Mouse (Mus musculus) lung, embryonic 14.5 days (tissue): ENCODE results near the gene Pla2g7. TPM values are rescaled to one million over a fixed set of nuclear protein-coding genes. Genes with fewer than 3 reads are reported as not detected.
"Not testable (repeated sequence)": the region's sequence is repeated elsewhere in the genome, so short reads cannot be mapped to it uniquely, and the experiment has no call there.

ENCODE experiments used
- ATAC-seq: fragments of 200-750 bp; cut with Nextera tagmentation; 2 replicates; pipeline ENCODE4 v1.8.0; 2017; ENCODE audit warnings: mild to moderate bottlenecking, moderate TSS enrichment, moderate library complexity; ENCODE audit not compliant: insufficient read depth
- DNase-seq: peaks from one replicate; pipeline ENCODE4 v3.0.0-alpha.2; 2015
- H3K27ac ChIP-seq: fragments of 300-500 bp; sonication (generic); 2 replicates; pipeline ENCODE4 v1.5.1; 2014; ENCODE audit warnings: low read depth, mild to moderate bottlenecking, moderate library complexity
- H3K27me3 ChIP-seq: fragments of 300-500 bp; sonication (generic); 2 replicates; pipeline ENCODE4 v1.6.1; 2014; ENCODE audit warnings: low read length, control low read depth; ENCODE audit not compliant: insufficient read depth
- H3K36me3 ChIP-seq: fragments of 300-500 bp; sonication (generic); 2 replicates; pipeline ENCODE4 v1.6.1; 2014; ENCODE audit warnings: control low read depth; ENCODE audit not compliant: insufficient read depth
- H3K4me1 ChIP-seq: fragments of 300-500 bp; sonication (generic); 2 replicates; pipeline ENCODE4 v1.6.1; 2014; ENCODE audit warnings: antibody characterized with exemption, control low read depth; ENCODE audit not compliant: insufficient read depth
- H3K4me2 ChIP-seq: fragments of 300-500 bp; sonication (generic); 2 replicates; pipeline ENCODE4 v1.6.1; 2014; ENCODE audit warnings: mild to moderate bottlenecking
- H3K4me3 ChIP-seq: fragments of 300-500 bp; sonication (generic); 2 replicates; pipeline ENCODE4 v1.5.1; 2014; ENCODE audit warnings: low read depth, low read length
- H3K9ac ChIP-seq: fragments of 300-500 bp; sonication (generic); 2 replicates; pipeline ENCODE4 v1.6.1; 2014
- H3K9me3 ChIP-seq: fragments of 300-500 bp; sonication (generic); 2 replicates; pipeline ENCODE4 v1.6.1; 2016; ENCODE audit warnings: low read depth, low read length, control low read depth
- CTCF ChIP-seq: IDR thresholded peaks from 2 replicates; pipeline ENCODE4 v1.5.1; 2016; ENCODE audit warnings: antibody characterized with exemption, low read depth
- WGBS: fragments of 180-500 bp; shearing (Covaris S2); extraction: QIAGEN DNeasy Blood & Tissue Kit; methylation state at CpG from one replicate; pipeline ENCODE4 v1.1.7; 2014; 5-methylcytosine and 5-hydroxymethylcytosine counted together
- polyA plus RNA-seq: library from polyadenylated mRNA; unstranded; fragments of >200 nt; fragmentation: Nextera tagmentation; extraction: Ambion mirVana; gene quantifications from 2 replicates; pipeline ENCODE4 v1.2.1, GENCODE M21; 2014

The Pla2g7 gene
- 13.9 and 14.9 TPM in 2 replicates for polyA plus RNA-seq

DNA sequence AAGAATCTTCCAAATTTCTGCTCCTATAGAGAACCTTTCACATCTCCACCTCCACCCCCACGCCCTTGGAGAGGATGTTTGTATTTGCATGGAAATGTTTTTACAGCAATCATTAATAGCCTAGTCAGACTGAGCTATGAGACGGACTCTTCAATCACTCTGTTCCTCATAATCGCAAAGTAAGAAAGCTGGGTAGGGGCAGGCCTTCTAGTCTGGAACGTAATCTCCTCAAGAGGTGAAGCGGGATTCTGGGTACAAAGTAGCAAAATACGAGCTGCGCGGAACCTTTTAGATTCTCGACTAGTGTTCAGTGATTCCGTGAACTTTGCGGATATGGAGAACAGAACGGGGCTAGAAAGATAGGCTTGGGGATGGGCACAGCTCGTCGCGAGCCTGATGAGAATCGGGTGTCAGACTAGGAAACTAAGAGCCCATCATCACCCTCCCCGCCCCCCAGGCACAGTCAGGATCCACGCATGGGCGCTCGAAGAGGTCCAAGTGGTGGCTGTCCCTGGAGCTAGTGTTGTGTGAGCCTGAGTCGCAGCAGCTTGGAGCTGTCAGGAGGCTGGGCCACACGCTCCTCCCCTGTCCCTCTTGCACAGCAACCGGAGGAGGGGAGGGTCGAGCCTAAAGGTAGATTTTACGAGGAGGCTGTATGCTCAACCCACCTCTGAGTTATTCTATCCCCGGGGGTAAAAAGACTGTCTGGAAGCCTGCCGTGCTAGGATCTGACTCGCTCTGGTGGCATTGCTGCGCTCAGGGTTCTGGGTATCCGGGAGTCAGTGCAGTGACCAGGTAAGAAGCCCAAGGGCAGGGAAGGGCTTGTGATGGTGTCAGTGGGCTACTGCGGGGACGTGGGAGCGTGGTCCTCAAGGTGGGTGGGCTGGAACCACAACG is at the start of gene Pla2g7:
TSS of gene Pla2g7 (plus strand) at position 107 of the 897 bp plus-strand sequence.
- ATAC-seq (peak; percentile 96), DNase-seq (peak; percentile 77)
- no peak for TF ChIP-seq CTCF
- Histone ChIP-seq H3K4me2 (peak within 1 kb of the TSS; percentile 87), H3K27ac (peak within 1 kb of the TSS; percentile 55; the same call in 1 of the 2 replicates), H3K27me3 (no peaks in the 10 kb centered on the region), H3K4me1 (no peaks in the 10 kb centered on the region), H3K9me3 (no peaks in the 10 kb centered on the region), H3K36me3 (no peaks in the 10 kb centered on the region), H3K9ac (peak within 1 kb of the TSS; percentile 56), H3K4me3 (peak within 1 kb of the TSS; percentile 43)
- WGBS = under 1% methylated on average over 34 of the region's 34 CpGs

DNA sequence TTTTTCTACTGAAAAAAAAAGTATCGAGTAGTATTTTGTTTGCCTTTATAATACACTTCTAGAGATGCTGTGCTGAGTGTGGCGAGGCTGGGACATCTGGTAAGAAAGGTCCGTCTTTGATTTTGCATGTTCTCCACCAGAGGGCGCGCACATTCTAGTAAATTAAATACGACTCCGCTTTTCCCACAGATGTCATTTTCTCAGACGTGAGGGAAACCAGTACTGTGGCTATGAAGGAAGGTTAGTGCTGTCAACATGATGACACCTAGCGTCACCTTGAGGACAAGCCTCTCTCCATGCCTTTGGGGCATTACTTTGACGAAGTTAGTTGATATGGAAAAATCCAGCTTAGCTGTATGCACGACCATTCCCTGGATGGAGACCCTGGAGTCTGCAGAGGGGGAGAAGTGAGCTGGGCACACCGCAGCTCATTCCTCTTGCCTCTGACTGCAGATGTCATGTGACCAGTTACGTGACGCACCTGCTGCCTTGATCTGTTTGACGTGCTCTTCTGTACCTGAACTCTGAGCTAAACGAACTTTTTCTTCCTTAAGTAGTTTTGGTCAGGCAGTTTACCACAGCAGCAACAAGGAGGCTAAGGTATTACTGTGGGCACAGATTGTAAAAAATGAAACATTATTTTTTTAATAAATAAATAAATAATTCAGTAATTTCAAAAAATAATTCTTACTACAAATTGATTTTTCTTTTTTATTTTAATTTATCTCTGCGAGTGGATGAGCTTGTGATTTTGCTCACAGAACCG is 49.1 kb upstream of the Pla2g7 start:
- no peak overlapping the region; the same call in 1 of the 2 replicates for H3K4me2 ChIP-seq
- 21% methylated on average over 18 of the region's 18 CpGs for WGBS
- TF ChIP-seq CTCF = peak; percentile 78

DNA sequence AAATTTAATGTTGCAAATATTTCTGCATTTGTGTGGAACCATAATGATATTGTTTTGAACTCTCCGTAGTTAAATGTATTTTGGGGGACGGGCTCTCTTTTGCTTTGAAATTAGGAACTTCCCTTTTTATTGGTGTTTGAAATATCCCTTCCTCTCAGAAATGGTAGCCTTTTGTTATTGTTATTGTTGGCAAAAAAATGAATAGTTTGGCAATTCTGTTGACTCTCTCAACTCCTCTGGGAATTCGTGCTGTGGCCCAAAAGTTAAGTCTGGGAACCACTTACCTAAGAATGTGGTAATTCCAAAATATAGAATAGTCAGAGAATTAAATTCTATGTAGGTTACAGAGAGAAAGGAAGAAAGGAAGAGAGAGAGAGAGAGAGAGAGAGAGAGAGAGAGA is 47.7 kb upstream of the Pla2g7 start:
- H3K27ac ChIP-seq = no peak overlapping the region
- no peaks in the 10 kb centered on the region for H3K27me3 ChIP-seq
- no peaks in the 10 kb centered on the region for H3K4me1 ChIP-seq
- 70% methylated on average over 3 of the region's 3 CpGs for WGBS
- no peaks in the 10 kb centered on the region; the same call in 1 of the 2 replicates for H3K9me3 ChIP-seq
- no peak for ATAC-seq
- DNase-seq = no peak
- H3K4me2 ChIP-seq = no peak overlapping the region
- no peak overlapping the region for H3K9ac ChIP-seq
- no peak for TF ChIP-seq CTCF
- H3K36me3 ChIP-seq = no peaks in the 10 kb centered on the region
- H3K4me3 ChIP-seq = no peak overlapping the region

More for the DNA sequence above, 49.1 kb upstream of the Pla2g7 start:
- H3K27ac ChIP-seq = no peak overlapping the region
- DNase-seq = peak; percentile 93
- ATAC-seq = peak; percentile 75
- no peaks in the 10 kb centered on the region; the same call in 1 of the 2 replicates for H3K9me3 ChIP-seq
- H3K4me3 ChIP-seq = no peak overlapping the region
- no peak overlapping the region for H3K9ac ChIP-seq
- H3K4me1 ChIP-seq = no peaks in the 10 kb centered on the region
- no peaks in the 10 kb centered on the region for H3K27me3 ChIP-seq
- H3K36me3 ChIP-seq = no peaks in the 10 kb centered on the region

DNA sequence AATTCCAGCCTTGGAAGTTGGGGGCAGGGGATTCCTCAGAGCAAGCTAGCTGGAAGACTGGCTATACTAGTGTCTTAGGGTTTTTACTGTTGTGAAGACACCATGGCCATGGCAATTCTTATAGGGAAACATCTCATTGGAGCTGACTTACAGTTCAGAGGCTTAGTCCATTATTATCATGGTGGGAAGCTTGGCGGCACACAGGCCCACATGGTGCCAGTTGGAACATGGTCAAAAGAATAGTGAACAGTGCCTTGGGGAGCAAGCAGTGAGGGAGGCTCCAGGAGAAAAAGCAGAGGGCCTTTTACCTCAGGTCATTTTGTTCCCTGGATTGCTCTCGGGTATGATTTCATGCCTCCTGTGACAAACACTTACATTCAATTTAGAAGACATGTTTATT is 37.4 kb upstream of the Pla2g7 start:
- no peaks in the 10 kb centered on the region for H3K9me3 ChIP-seq
- H3K4me2 ChIP-seq = no peak overlapping the region
- WGBS = 95% methylated on average over 2 of the region's 2 CpGs
- ATAC-seq = no peak
- TF ChIP-seq CTCF = no peak
- H3K4me3 ChIP-seq = no peak overlapping the region
- H3K27me3 ChIP-seq = no peaks in the 10 kb centered on the region
- no peaks in the 10 kb centered on the region for H3K36me3 ChIP-seq
- DNase-seq = no peak
- no peak overlapping the region for H3K9ac ChIP-seq
- H3K27ac ChIP-seq = no peak overlapping the region
- H3K4me1 ChIP-seq = no peaks in the 10 kb centered on the region

DNA sequence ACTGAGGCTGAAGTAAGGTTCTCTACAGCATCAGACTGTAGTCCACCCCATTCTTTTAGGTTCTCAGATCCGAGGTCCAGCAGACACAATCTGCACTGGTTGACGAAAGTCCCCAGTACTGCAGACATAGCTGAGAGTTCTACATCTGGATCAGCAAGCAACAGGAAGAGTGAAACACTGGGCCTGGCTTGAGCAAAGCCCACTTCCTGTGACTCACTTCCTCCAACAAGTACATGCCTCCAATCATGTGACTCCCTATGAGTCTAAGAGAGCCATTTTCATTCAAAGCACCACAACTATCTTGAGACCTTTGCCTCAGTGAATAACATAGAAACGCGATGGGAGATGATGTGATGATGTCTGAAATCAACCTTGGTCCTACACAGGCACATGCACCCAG is 36.7 kb upstream of the Pla2g7 start:
- no peak for TF ChIP-seq CTCF
- no peak overlapping the region for H3K9ac ChIP-seq
- no peaks in the 10 kb centered on the region for H3K4me1 ChIP-seq
- H3K4me3 ChIP-seq = no peak overlapping the region
- ATAC-seq = no peak
- no peak overlapping the region for H3K27ac ChIP-seq
- no peaks in the 10 kb centered on the region for H3K9me3 ChIP-seq
- no peak overlapping the region for H3K4me2 ChIP-seq
- no peaks in the 10 kb centered on the region for H3K36me3 ChIP-seq
- no peak for DNase-seq
- H3K27me3 ChIP-seq = no peaks in the 10 kb centered on the region
- 84% methylated on average over 4 of the region's 4 CpGs for WGBS

DNA sequence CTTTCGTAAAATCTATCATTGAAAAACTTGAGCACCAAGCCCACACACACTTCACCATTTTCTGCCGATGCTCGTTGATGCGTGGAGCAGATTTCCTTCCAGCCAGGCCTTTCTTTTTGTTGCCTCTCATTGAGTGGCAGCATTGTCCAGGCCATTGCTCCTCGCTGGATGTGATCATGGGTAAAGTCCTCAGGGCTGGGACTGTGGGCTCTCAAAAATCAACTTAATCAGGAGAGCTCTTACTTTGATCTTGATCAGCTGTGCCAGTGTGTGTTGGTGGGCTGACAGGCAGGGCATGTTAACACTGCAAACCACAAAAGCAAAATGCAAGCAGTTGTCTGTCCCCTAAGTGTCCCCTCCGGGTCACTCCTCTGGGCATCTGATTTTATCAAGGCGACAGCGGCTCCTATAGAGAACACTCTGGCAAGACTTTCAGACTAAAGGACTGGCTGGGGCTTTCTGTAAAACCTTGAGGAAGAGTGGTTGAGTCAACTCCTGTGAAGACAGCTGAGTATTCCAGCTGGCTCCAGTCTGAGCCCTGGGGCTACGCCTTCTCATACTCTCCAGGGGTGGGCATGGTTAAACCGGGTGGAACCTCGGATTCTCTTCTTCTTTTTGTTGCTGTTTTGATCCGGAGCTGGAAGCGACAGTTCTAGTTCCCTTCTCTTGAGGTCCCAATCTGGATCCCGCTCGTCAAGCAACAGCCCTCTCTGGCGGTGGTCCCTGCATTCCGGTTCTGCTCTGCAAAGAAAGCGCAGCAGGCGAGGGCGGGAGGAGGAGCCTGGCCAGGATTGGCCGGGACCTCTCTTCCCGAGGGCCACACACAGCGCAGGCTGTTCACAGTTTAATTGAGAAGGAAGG is 33.3 kb upstream of the Pla2g7 start:
- peak; percentile 96 for ATAC-seq
- Histone ChIP-seq H3K9ac (peak overlapping the region; percentile 16; the same call in 1 of the 2 replicates), H3K36me3 (no peaks in the 10 kb centered on the region), H3K9me3 (no peaks in the 10 kb centered on the region), H3K27ac (peak overlapping the region; percentile 82), H3K4me3 (peak overlapping the region; percentile 15; the same call in 1 of the 2 replicates), H3K4me1 (no peaks in the 10 kb centered on the region), H3K4me2 (peak overlapping the region; percentile 57), H3K27me3 (no peaks in the 10 kb centered on the region)
- TF ChIP-seq CTCF = peak; percentile 48
- peak; percentile 92 for DNase-seq
- WGBS = 11% methylated on average over 23 of the region's 23 CpGs

DNA sequence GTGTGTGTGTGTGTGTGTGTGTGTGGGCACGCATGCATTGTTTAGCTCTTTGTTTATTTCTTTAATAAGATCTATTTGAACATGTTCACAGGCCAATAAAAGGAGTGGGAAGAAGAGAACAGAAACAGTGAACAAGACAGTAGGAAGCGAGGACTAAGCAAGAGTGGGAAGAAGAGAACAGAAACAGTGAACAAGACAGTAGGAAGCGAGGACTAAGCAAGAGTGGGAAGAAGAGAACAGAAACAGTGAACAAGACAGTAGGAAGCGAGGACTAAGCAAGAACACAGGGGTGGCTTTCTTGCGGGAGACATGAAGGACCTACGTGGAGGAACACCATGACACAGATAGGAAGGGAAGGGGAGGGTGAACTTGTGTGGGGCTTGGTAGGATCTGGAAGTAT is 31.1 kb upstream of the Pla2g7 start:
- not testable (repeated sequence) for H3K9me3 ChIP-seq, DNase-seq, H3K27ac ChIP-seq, H3K9ac ChIP-seq, H3K4me3 ChIP-seq, H3K27me3 ChIP-seq, H3K4me2 ChIP-seq, ATAC-seq, H3K36me3 ChIP-seq, H3K4me1 ChIP-seq
- WGBS = 88% methylated on average over 6 of the region's 6 CpGs
